Mouse (Mus musculus): Measurements from ENCODE around the gene Olfr153.

DNA sequence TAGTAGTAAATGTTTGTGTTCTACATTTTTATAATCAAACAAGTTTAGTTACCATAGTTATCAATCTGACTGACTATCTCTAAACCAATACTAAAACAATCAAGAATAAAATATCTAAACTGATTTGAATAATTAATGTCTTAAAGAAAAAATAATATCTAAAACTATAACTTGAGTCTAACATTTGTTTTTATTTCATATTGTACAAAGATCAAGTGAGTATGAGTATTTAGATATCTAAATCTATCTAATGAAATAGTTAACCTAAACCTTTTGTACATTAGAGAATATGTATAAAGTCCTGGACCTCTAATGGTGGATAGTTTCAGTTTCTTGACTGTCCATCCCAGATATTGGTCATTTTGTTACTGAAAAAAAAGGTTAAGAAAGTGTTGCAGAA is at the start of gene Olfr153:
- no peak for TF ChIP-seq POLR2A (IDR thresholded peaks at IDR 0.05; ENCODE audit: control insufficient read depth, extremely low read depth, insufficient read depth, low read length, poor library complexity)
- no peak for TF ChIP-seq CTCF (IDR thresholded peaks at IDR 0.05; ENCODE audit: borderline replicate concordance, control insufficient read depth, extremely low read depth, insufficient read depth, low read length, poor library complexity)
